Mouse (Mus musculus) limb, embryonic 13.5 days (tissue): ENCODE measurements at regions not wholly inside any gene's neighbourhood (a gene's known extent, or its start where the extent isn't known, plus 50 kb on each side); places are given as distances from the start of the nearest gene placed in this dataset.

Experiments used
- ATAC-seq: fragments of 200-750 bp; cut with Nextera tagmentation; 2 replicates; pipeline ENCODE4 v1.8.0; 2017; ENCODE audit warnings: low read depth, moderate number of reproducible peaks, moderate TSS enrichment; ENCODE audit not compliant: low FRiP score
- H3K27ac ChIP-seq: fragments of 300-500 bp; sonication (generic); 2 replicates; pipeline ENCODE4 v1.5.1; 2015; ENCODE audit warnings: inconsistent platforms, mild to moderate bottlenecking, moderate library complexity
- H3K27me3 ChIP-seq: fragments of 300-500 bp; sonication (generic); 2 replicates; pipeline ENCODE4 v1.6.1; 2015; ENCODE audit warnings: mild to moderate bottlenecking, inconsistent platforms
- H3K36me3 ChIP-seq: fragments of 300-500 bp; sonication (generic); 2 replicates; pipeline ENCODE4 v1.6.1; 2015; ENCODE audit warnings: inconsistent platforms, mild to moderate bottlenecking, moderate library complexity
- H3K4me1 ChIP-seq: fragments of 300-500 bp; sonication (generic); 2 replicates; pipeline ENCODE4 v1.6.1; 2015; ENCODE audit warnings: inconsistent platforms
- H3K4me2 ChIP-seq: fragments of 300-500 bp; sonication (generic); replicated peaks from 2 replicates; pipeline ENCODE4 v1.6.1; 2015; ENCODE audit warnings: inconsistent platforms, mild to moderate bottlenecking, moderate library complexity
- H3K4me3 ChIP-seq: fragments of 300-500 bp; sonication (generic); 2 replicates; pipeline ENCODE4 v1.5.1; 2015; ENCODE audit warnings: moderate library complexity, mild to moderate bottlenecking, inconsistent platforms
- H3K9ac ChIP-seq: fragments of 300-500 bp; sonication (generic); 2 replicates; pipeline ENCODE4 v1.6.1; 2015; ENCODE audit warnings: mild to moderate bottlenecking, inconsistent platforms
- H3K9me3 ChIP-seq: fragments of 300-500 bp; sonication (generic); 2 replicates; pipeline ENCODE4 v1.6.1; 2016; ENCODE audit warnings: inconsistent platforms
- WGBS: fragments of 180-500 bp; shearing (Covaris S2); methylation state at CpG from one replicate; pipeline ENCODE4 v1.1.7; 2015; 5-methylcytosine and 5-hydroxymethylcytosine counted together

DNA sequence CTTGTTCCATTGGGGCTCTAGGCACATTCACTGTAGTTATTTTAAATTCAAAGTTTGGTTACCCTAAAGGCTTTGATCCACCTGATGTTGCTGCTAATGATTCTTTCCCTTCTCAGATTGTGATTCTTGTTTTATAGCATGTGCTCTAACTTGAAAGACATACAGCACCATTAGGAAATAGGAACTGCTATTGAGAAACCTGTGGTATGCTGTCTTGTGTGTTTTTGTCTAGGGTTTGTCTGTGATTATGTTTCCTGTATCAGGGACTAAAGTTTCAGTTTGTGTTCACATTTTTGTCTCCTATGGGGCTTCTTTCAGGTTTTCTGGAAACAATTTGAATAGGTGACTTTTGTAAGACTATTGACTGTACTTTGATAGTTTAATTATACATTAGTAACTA, 63.5 kb upstream of the Hgf start:
- Histone ChIP-seq H3K4me3 (no peak overlapping the region), H3K27me3 (no peaks in the 10 kb centered on the region), H3K4me1 (no peaks in the 10 kb centered on the region), H3K4me2 (no peak overlapping the region), H3K9ac (no peak overlapping the region), H3K36me3 (no peaks in the 10 kb centered on the region), H3K27ac (no peak overlapping the region), H3K9me3 (no peaks in the 10 kb centered on the region)
- ATAC-seq, result no peak

DNA sequence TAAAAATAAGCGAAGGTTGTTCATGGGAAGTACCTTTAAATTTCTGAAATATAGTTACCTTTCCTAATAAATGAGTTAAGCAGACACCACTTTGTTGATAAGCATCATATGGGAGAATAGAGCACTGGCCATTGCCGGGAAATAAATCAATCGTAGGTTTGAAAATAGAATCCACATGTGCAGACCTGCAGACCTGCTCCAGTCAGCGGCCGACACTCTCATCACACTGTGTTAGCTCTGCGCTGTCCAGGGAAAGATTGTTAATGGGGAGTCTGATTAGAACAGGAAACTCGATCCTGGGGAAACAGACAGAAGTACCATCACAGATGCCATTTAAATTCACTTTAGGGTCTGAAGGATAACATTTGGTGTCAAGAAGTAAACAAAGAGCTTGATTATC, 53.4 kb upstream of the Hgf start:
- no peak overlapping the region for H3K9ac ChIP-seq
- H3K36me3 ChIP-seq, result no peaks in the 10 kb centered on the region
- no peaks in the 10 kb centered on the region for H3K27me3 ChIP-seq
- 11% methylated on average over 7 of the region's 7 CpGs for WGBS
- no peak for ATAC-seq
- no peak overlapping the region for H3K4me2 ChIP-seq
- H3K27ac ChIP-seq, result no peak overlapping the region
- no peak overlapping the region for H3K4me3 ChIP-seq
- H3K9me3 ChIP-seq, result no peaks in the 10 kb centered on the region
- 0 out of 2 replicates have a peak, but pooled peaks cover 4% of the 10 kb centered on the region for H3K4me1 ChIP-seq
